ENCODE assay signal across 9 mouse cellular contexts in genomic region chr11:76529352-76530141, GRCm38 (mm10).
DNase-seq lines count a peak whose midpoint lies in the region; ATAC-seq and TF ChIP-seq lines count a peak whose summit lies in the region.
"Had no signal": no experiment of that assay in that cellular context is flagged by ENCODE, and none has a peak within 500 bp of the region (broad histone marks: within the 10 kb centered on the region; RNA-seq: fewer than 3 reads in every experiment).

No protein-coding gene starts in this region.

- H3K9me3 ChIP-seq in forebrain, embryonic 14.5 days (replicated peaks; ENCODE audit: control insufficient read depth, low read length) = no peaks in the 10 kb centered on the region
- no peaks in the 10 kb centered on the region for H3K9me3 ChIP-seq in forebrain, embryonic 10.5 days
- H3K9me3 ChIP-seq in lung, embryonic 15.5 days = no peaks in the 10 kb centered on the region
- H3K9me3 ChIP-seq: limb, embryonic 13.5 days had no signal

- 0 out of 2 replicates have a peak, but pooled peaks have one; percentile 11 for TF ChIP-seq POLR2A in cortical plate, adult 2 months (IDR thresholded peaks at IDR 0.05; ENCODE audit: extremely low read depth, insufficient read depth, low read length)

- peaks cover 14% of the 10 kb centered on the region for H3K4me1 ChIP-seq in forebrain, embryonic 14.5 days (ENCODE audit: control insufficient read depth, insufficient read depth, low read length)
- peaks cover 32% of the 10 kb centered on the region for H3K4me1 ChIP-seq in forebrain, embryonic 10.5 days
- peaks cover 6% of the 10 kb centered on the region; the same call in 1 of the 2 replicates for H3K4me1 ChIP-seq in lung, embryonic 15.5 days
- H3K4me1 ChIP-seq in cortical plate, adult 2 months (ENCODE audit: control insufficient read depth, insufficient read depth, low read length) = peaks cover 18% of the 10 kb centered on the region

- H3K27ac ChIP-seq in forebrain, embryonic 14.5 days (ENCODE audit: low read depth, low read length) = peak overlapping the region; percentile 55; the same call in 1 of the 2 replicates
- no peak overlapping the region for H3K27ac ChIP-seq in forebrain, embryonic 10.5 days
- no peak overlapping the region for H3K27ac ChIP-seq in lung, embryonic 15.5 days
- H3K27ac ChIP-seq in cortical plate, adult 2 months (ENCODE audit: insufficient read depth, low read length) = peak overlapping the region; percentile 67
- peak overlapping the region; percentile 95 for H3K27ac ChIP-seq in macrophage
- H3K27ac ChIP-seq: limb, embryonic 13.5 days had no signal

- H3K79me2 ChIP-seq in macrophage (ENCODE audit: inconsistent target) = peaks cover 100% of the 10 kb centered on the region

- H3K36me3 ChIP-seq in forebrain, embryonic 14.5 days (ENCODE audit: control insufficient read depth, insufficient read depth, low read length) = no peaks in the 10 kb centered on the region
- peaks cover 9% of the 10 kb centered on the region for H3K36me3 ChIP-seq in forebrain, embryonic 10.5 days (replicated peaks)
- no peaks in the 10 kb centered on the region for H3K36me3 ChIP-seq in lung, embryonic 15.5 days
- H3K36me3 ChIP-seq in macrophage (ENCODE audit: inconsistent target) = no peaks in the 10 kb centered on the region

- no peak for DNase-seq in forebrain, embryonic 14.5 days (ENCODE audit: low spot score)
- no peak for DNase-seq in forebrain, embryonic 10.5 days (ENCODE audit: extremely low spot score, low spot score)
- no peak for DNase-seq in lung, postnatal 4 days
- no peak for DNase-seq in urinary bladder, postnatal 10 days (ENCODE audit: low spot score)
- no peak for DNase-seq in urinary bladder, postnatal 25 days (ENCODE audit: low spot score)

- TF ChIP-seq CTCF in cortical plate, adult 2 months (IDR thresholded peaks at IDR 0.05; ENCODE audit: extremely low read depth, insufficient read depth, low read length) = no peak

- no peak for ATAC-seq in forebrain, embryonic 14.5 days
- ATAC-seq in lung, embryonic 15.5 days (ENCODE audit: borderline replicate concordance, extremely low read depth, low FRiP score, low TSS enrichment) = peak; percentile 42; the same call in 1 of the 2 replicates

- WGBS in forebrain, embryonic 14.5 days = 71% methylated on average over 6 of the region's 6 CpGs
- WGBS in forebrain, embryonic 10.5 days = 83% methylated on average over 6 of the region's 6 CpGs
- 59% methylated on average over 6 of the region's 6 CpGs for WGBS in lung, embryonic 15.5 days
- 63% methylated on average over 6 of the region's 6 CpGs for WGBS in macrophage (ENCODE audit: missing documents)

- H3K27me3 ChIP-seq in forebrain, embryonic 14.5 days (replicated peaks; ENCODE audit: control insufficient read depth, insufficient read depth, low read length) = no peaks in the 10 kb centered on the region
- H3K27me3 ChIP-seq in forebrain, embryonic 10.5 days (ENCODE audit: poor library complexity, severe bottlenecking) = no peaks in the 10 kb centered on the region
- H3K27me3 ChIP-seq in lung, embryonic 15.5 days = no peaks in the 10 kb centered on the region

- no peak overlapping the region for H3K9ac ChIP-seq in forebrain, embryonic 14.5 days (ENCODE audit: low read length)
- no peak overlapping the region for H3K9ac ChIP-seq in lung, embryonic 15.5 days
- H3K9ac ChIP-seq: limb, embryonic 13.5 days had no signal

- H3K4me2 ChIP-seq in forebrain, embryonic 14.5 days (ENCODE audit: low read length) = no peak overlapping the region
- no peak overlapping the region for H3K4me2 ChIP-seq in lung, embryonic 15.5 days
- H3K4me2 ChIP-seq: limb, embryonic 13.5 days had no signal

- H3K4me3 ChIP-seq in forebrain, embryonic 14.5 days (ENCODE audit: low read depth, low read length) = no peak overlapping the region
- no peak overlapping the region for H3K4me3 ChIP-seq in forebrain, embryonic 10.5 days
- no peak overlapping the region for H3K4me3 ChIP-seq in lung, embryonic 15.5 days
- H3K4me3 ChIP-seq in cortical plate, adult 2 months (ENCODE audit: insufficient read depth, low read length) = no peak overlapping the region
- no peak overlapping the region for H3K4me3 ChIP-seq in macrophage (ENCODE audit: inconsistent target)
- H3K4me3 ChIP-seq: limb, embryonic 13.5 days had no signal

Comparison
In these comparisons a context has a peak if more than half of its experiments do, and no peak if none do; other contexts are left out.
1. H3K27ac ChIP-seq: peak in forebrain, embryonic 14.5 days (single experiment), cortical plate, adult 2 months (single experiment) and macrophage (single experiment); none in forebrain, embryonic 10.5 days (single experiment) and lung, embryonic 15.5 days (single experiment).